Mouse (Mus musculus) cerebellum, adult 18-20 months (tissue): ENCODE data around the gene Map4k1.
"Not testable (repeated sequence)": the region's sequence is repeated elsewhere in the genome, so short reads cannot be mapped to it uniquely, and the experiment has no call there.

Experiments used
- DNase-seq, 2 experiments: peaks; one replicate each; pipeline ENCODE4 v3.0.0; 2021

The Map4k1 gene

DNA sequence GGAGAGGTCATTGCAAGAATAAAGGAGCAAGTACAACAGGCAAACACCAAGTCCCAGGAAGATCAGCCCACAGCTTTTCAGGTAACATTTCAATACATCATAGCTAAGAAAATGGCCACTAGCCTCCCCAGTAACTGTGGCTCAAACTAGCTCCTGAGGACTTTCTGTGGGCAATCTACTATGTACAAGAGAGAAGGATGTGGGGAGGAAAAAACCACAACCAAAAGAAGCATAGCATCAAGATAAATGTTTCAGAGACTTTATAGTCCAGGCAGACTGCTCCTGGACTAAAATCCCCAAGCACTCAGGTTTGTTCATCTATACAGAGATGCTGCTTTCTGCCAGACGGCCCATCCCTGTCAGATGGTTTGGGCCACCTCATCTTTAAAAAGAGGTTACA lies 25.6 kb upstream of the Map4k1 start:
- no peak for DNase-seq

DNA sequence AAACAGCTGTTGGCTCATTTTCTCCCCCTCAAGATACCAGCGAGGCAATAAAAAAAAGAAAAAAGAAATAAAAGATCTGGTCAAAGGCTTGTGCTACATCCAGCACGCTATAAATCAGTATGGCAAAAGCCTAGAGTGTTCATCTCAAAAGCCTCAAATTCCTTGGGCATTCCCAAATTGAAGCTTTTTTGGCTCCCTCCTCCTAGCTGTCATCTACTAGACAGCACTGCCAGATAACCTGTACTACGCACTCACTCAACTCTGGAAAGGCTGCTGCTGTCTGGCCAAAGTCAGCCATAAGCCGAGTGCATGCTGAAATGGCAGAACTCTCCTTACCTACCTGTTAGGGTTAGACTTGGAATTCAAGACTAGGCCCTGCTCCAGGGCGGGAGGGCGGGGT lies 24.6 kb upstream of the Map4k1 start:
- DNase-seq: no peak

- no peak for DNase-seq
These were observed 23.7 kb upstream of the Map4k1 start for GRCm38 (mm10) chr7:28957997-28958725.

DNA sequence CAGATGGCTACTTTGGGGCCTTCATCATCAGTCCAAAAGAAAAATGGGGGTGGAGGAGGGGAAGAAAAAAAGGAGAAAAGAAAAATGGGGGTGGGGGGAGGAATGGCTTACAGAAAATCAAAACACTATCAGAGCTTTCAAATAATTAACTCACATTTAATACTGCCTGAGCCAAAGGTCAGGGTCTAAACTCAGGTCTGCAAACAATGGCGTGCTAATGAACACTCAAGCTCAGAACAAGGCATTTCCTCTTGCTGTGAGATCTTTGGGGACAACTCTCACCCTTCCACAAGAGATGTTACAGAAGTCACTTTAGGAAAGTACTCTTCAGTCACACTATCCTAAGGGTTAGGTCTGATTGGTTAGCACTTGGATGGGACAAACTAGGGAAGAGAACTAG lies 23.1 kb upstream of the Map4k1 start:
- no peak for DNase-seq

- no peak for DNase-seq
These were observed 22.3 kb upstream of the Map4k1 start for GRCm38 (mm10) chr7:28959505-28960045.

DNA sequence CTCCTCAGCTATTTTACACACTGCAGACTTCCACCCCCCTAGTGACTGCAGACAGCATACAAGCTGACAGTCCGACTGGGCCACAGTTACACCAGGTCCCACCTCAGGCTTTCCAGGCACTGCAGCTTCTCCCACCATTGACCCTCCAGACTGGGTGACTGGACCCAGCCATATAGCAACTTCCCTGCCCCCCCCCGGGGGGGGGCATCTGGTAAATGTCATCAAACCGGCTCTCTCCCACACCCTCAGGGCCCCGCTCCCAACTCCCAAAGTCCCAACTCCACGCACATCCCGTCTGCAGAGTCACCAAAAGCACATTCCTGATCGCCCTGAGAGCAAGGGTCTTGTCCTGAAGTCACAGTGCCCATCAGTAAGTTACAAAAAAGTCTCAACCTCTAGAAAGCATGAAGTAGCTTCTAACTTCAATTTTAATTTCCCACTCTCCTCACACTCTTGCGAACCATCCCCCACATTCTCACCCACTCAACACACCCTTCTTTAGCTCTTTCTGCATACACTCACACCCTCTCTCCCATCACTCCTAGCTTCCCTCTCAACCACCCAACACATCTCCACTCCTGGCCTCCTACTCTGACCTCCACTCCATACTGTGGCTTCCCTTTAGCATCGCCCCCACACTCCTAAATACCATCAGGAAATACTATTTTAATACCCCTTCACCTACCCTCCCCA lies 21.4 kb upstream of the Map4k1 start:
- DNase-seq: no peak

GRCm38 (mm10) chr7:28961584-28961926 lies 20.3 kb upstream of the Map4k1 start:
- no peak for DNase-seq

GRCm38 (mm10) chr7:28961927-28962670 lies 19.8 kb upstream of the Map4k1 start, which contains the start of gene Actn4:
Gene Actn4, minus strand, starts transcription at chr7:28962340.
- peak; percentile 98 to 100 for DNase-seq

GRCm38 (mm10) chr7:28963399-28963923 lies 18.4 kb upstream of the Map4k1 start:
- no peak for DNase-seq

- DNase-seq: no peak
These were observed 16.5 kb upstream of the Map4k1 start for GRCm38 (mm10) chr7:28965346-28965840.

DNA sequence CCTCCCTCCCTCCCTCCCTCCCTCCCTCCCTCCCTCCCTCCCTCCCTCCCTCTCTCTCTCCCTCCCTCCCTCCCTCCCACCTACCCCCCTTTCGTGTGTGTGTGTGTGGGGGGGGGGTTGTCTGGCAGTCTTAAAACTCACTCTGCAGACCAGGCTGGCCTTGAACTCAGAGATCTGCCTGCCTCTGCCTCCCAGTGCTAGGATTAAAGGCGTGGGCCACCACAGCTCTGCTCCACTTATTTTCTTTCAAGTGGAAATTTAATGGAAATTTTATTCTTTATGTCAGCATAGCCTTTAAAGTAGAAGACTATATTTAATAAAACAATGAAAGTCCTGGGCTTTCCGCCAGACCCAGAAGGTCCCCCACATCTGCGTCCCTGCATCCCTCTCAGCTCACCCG lies 15.7 kb upstream of the Map4k1 start:
- no peak for DNase-seq

DNA sequence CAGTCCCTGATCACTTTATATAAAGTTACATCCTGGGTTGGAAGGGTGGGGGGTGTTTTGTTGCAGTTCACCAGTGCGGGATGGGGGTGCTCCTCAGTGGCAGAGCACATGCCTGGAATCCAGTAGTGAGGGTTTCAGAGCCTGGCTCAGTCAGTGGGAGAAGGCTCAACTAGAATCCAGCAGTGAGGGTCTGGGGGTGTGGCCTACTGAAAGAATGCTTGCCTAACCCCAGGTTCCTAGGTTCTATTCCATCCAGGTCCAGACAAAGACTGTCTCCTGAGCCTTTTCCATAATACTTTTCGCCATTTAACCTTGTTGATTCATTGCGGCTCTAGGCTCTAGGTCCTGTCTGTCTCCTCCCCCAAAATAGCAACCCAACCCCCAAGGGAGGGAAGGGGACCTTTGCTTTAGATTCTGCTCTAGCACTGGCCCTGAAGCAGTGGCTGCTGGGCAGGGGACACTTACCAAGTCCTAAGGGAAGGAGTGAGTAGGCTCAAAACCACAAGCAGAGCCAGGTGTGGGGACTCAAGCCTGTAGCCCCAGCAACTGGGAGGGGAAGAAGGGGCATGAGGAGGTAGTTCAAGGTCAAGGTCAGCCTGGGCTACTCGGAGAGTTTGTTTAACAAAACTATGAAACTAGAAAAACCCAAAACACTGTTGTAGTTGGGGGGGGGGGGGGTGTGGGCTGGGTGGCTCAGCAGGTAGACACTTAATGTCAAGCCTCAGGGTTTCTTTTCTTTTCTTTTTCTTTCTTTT lies 14.9 kb upstream of the Map4k1 start:
- DNase-seq: no peak

GRCm38 (mm10) chr7:28968120-28968519 lies 13.7 kb upstream of the Map4k1 start:
- not testable (repeated sequence) for DNase-seq

- no peak for DNase-seq
These were observed 12.6 kb upstream of the Map4k1 start for GRCm38 (mm10) chr7:28969271-28969670.

GRCm38 (mm10) chr7:28969672-28970394 lies 12.0 kb upstream of the Map4k1 start:
- DNase-seq: no peak

GRCm38 (mm10) chr7:28971029-28971428 lies 10.8 kb upstream of the Map4k1 start:
- no peak for DNase-seq

DNA sequence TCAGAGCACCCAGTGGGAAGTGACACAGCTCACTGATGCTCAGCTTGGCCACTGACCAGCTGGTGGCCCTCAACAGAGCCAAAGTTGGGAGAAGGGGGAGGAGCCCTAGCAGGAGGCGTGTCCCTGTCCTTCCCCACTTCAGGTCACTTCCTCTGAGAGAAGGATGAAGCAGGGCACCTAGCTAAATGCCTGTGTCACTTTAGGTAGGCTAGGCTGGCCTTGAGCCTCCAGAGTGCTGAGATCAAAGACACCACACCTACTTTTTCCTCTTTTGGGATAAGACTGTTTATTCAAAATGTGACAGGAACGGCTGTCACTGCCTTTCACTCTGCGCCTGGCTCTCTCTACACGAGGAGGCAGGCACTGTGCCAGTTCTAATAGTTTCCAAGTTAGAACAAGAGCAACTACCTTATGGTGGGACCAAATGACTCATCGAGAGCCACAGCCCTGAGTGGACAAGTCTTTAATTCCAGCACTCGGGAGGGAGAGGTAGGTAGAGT lies 10.0 kb upstream of the Map4k1 start:
- no peak for DNase-seq

GRCm38 (mm10) chr7:28972542-28972985 lies 9.3 kb upstream of the Map4k1 start:
- DNase-seq: peak; percentile 70 to 82

GRCm38 (mm10) chr7:28973025-28973424 lies 8.8 kb upstream of the Map4k1 start:
- no peak for DNase-seq

DNA sequence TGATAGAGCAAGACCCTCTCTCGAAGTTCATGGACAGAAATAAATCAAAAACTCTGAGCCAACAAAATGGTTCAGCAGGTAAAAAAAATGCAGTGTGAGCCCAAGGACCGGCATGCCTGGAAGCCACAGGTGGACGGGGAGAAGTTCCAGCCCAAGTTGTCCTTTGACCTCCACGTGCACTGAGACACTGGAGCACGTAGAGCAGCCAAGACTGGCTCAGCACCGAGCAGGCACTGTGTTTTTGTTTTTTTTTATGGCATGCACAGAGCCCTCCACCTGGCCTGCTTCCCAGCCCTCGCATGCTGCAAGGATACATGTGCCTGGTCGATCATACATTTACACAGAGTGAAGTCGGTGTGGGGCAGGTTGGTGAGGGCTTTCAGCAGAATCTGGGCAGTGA lies 4.3 kb upstream of the Map4k1 start:
- no peak for DNase-seq

- DNase-seq: no peak
These were observed 594 bp downstream of the Map4k1 start for GRCm38 (mm10) chr7:28982274-28983013.
